Mouse (Mus musculus) macrophage (primary cell): ENCODE measurements around the gene Ccdc183. TPM values are rescaled to one million over a fixed set of nuclear protein-coding genes. Genes with fewer than 3 reads are reported as not detected.
A peak's percentile ranks its signal among the peaks of the same experiment; 100 is the strongest.

Experiments used
- H3K27ac ChIP-seq: fragments of 350-480 bp; formaldehyde crosslinking; 2 replicates; pipeline ENCODE4 v1.9.0; 2021
- H3K36me3 ChIP-seq: fragments of 350-480 bp; formaldehyde crosslinking; 2 replicates; pipeline ENCODE4 v1.9.0; 2021; ENCODE audit errors: inconsistent target
- H3K4me3 ChIP-seq: fragments of 350-480 bp; formaldehyde crosslinking; 2 replicates; pipeline ENCODE4 v1.9.0; 2021; ENCODE audit errors: inconsistent target
- H3K79me2 ChIP-seq: fragments of 350-480 bp; formaldehyde crosslinking; 2 replicates; pipeline ENCODE4 v1.9.0; 2021; ENCODE audit errors: inconsistent target
- WGBS: methylation state at CpG from one replicate; pipeline ENCODE4 v1.1.7; 2026; ENCODE audit warnings: inconsistent platforms; ENCODE audit not compliant: missing documents; 5-methylcytosine and 5-hydroxymethylcytosine counted together
- polyA plus RNA-seq: library from polyadenylated mRNA; stranded (reverse); fragments of 250-400 nt; gene quantifications from 3 replicates; pipeline ENCODE4 v1.2.4, GENCODE M21; 2018; ENCODE audit warnings: inconsistent platforms

The Ccdc183 gene
- polyA plus RNA-seq, 1 experiment from 2014 or later = not detected

DNA sequence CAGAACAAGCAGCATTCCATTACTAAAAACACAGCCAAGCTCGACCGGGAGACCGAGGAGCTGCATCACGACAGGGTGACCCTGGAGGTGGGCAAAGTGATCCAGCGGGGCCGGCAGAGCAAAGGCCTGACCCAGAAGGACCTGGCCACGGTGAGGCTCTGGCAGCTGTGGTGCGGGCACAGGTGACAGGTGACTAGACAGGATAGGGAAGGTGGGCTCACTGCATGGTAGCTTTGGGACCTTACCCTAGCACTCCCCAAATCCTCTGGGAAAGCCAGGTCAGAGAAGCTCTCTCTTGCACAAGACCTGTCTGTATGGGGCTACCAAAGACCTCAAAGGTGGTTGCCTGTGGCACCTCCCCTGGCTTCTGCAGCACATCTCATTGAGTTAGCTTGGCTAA, 56.9 kb downstream of the Ccdc183 start:
- no peak overlapping the region for H3K27ac ChIP-seq
- WGBS = 93% methylated on average over 7 of the region's 8 CpGs
- H3K36me3 ChIP-seq = peaks cover 41% of the 10 kb centered on the region
- no peak overlapping the region for H3K4me3 ChIP-seq
- peaks cover 33% of the 10 kb centered on the region for H3K79me2 ChIP-seq

- WGBS = 92% methylated on average over 6 of the region's 6 CpGs
- no peak overlapping the region for H3K27ac ChIP-seq
- H3K36me3 ChIP-seq = peaks cover 37% of the 10 kb centered on the region
- H3K79me2 ChIP-seq = peaks cover 33% of the 10 kb centered on the region
- H3K4me3 ChIP-seq = peak overlapping the region; percentile 87
Measured at GRCm38 (mm10) chr2:25558774-25559173, 58.7 kb downstream of the Ccdc183 start.

Other genes with a start within 250 kb of the Ccdc183 start
- gene Sapcd2, start 245.4 kb downstream of the Ccdc183 start, polyA plus RNA-seq = 0.13 to 0.73 TPM in 2 of 3 replicates, not detected in the other
- 0.07 TPM in 1 of 3 replicates, not detected in the others for gene Entpd2, start 221.8 kb downstream of the Ccdc183 start, polyA plus RNA-seq
- gene Npdc1, start 218.3 kb downstream of the Ccdc183 start, polyA plus RNA-seq = 1.2 to 2.9 TPM (median 2.5 TPM) in 3 replicates
- 1.3 to 2.4 TPM (median 2.2 TPM) in 3 replicates for gene Fut7, start 194.4 kb downstream of the Ccdc183 start, polyA plus RNA-seq
- 9.5 to 19.7 TPM (median 13.5 TPM) in 3 replicates for gene Abca2, start 189.0 kb downstream of the Ccdc183 start, polyA plus RNA-seq
- not detected in 3 replicates for gene Clic3, start 160.8 kb downstream of the Ccdc183 start, polyA plus RNA-seq
- gene Paxx, start 156.6 kb downstream of the Ccdc183 start, polyA plus RNA-seq = 6.0 to 12.9 TPM (median 6.4 TPM) in 3 replicates
- not detected in 3 replicates for gene Ptgds, start 147.6 kb downstream of the Ccdc183 start, polyA plus RNA-seq
- gene Lcn12, start 123.8 kb downstream of the Ccdc183 start, polyA plus RNA-seq = not detected in 3 replicates
- gene Fbxw5, start 116.9 kb downstream of the Ccdc183 start, polyA plus RNA-seq = 21.9 to 35.3 TPM (median 28.7 TPM) in 3 replicates
- gene C8g, start 116.0 kb downstream of the Ccdc183 start, polyA plus RNA-seq = 0.14 to 2.1 TPM in 2 of 3 replicates, not detected in the other
- 6.2 to 13.5 TPM (median 12.4 TPM) in 3 replicates for gene Traf2, start 70.7 kb downstream of the Ccdc183 start, polyA plus RNA-seq
- 258 to 279 TPM (median 262 TPM) in 3 replicates for gene Edf1, start 59.8 kb downstream of the Ccdc183 start, polyA plus RNA-seq
- 0.04 to 0.60 TPM (median 0.15 TPM) in 3 replicates for gene Mamdc4, start 42.8 kb downstream of the Ccdc183 start, polyA plus RNA-seq
- gene Phpt1, start 42.5 kb downstream of the Ccdc183 start, polyA plus RNA-seq = 9.0 to 13.7 TPM (median 13.0 TPM) in 3 replicates
- 0.07 to 0.50 TPM (median 0.26 TPM) in 3 replicates for gene Ajm1, start 35.9 kb downstream of the Ccdc183 start, polyA plus RNA-seq
- gene Rabl6, start 9.2 kb downstream of the Ccdc183 start, polyA plus RNA-seq = 48.4 to 64.3 TPM (median 52.1 TPM) in 3 replicates
- 22.2 to 28.7 TPM (median 23.3 TPM) in 3 replicates for gene Tmem141, start 4.3 kb upstream of the Ccdc183 start, polyA plus RNA-seq
- gene Fcna, start 10.4 kb upstream of the Ccdc183 start, polyA plus RNA-seq = 12.7 to 19.5 TPM (median 16.6 TPM) in 3 replicates
- gene Lcn8, start 35.4 kb upstream of the Ccdc183 start, polyA plus RNA-seq = not detected in 3 replicates
- not detected in 3 replicates for gene Lcn5, start 40.3 kb upstream of the Ccdc183 start, polyA plus RNA-seq
- not detected in 3 replicates for gene Lcn6, start 59.1 kb upstream of the Ccdc183 start, polyA plus RNA-seq
- not detected in 3 replicates for gene Lcn10, start 65.0 kb upstream of the Ccdc183 start, polyA plus RNA-seq
- not detected in 3 replicates for gene Obp2a, start 82.4 kb upstream of the Ccdc183 start, polyA plus RNA-seq
- gene Bmyc, start 89.1 kb upstream of the Ccdc183 start, polyA plus RNA-seq = 8.6 to 19.6 TPM (median 15.7 TPM) in 3 replicates
- not detected in 3 replicates for gene Obp2b, start 119.3 kb upstream of the Ccdc183 start, polyA plus RNA-seq
- gene Lcn3, start 147.9 kb upstream of the Ccdc183 start, polyA plus RNA-seq = not detected in 3 replicates
- not detected in 3 replicates for gene Lcn11, start 159.3 kb upstream of the Ccdc183 start, polyA plus RNA-seq
- not detected in 3 replicates for gene Gm13539, start 164.6 kb upstream of the Ccdc183 start, polyA plus RNA-seq
- not detected in 3 replicates for gene Glt6d1, start 198.2 kb upstream of the Ccdc183 start, polyA plus RNA-seq
- gene Lcn9, start 205.5 kb upstream of the Ccdc183 start, polyA plus RNA-seq = not detected in 3 replicates
- not detected in 3 replicates for gene Sohlh1, start 229.6 kb upstream of the Ccdc183 start, polyA plus RNA-seq
- gene Kcnt1, start 246.1 kb upstream of the Ccdc183 start, polyA plus RNA-seq = not detected in 3 replicates